8 mouse cellular contexts compared by ENCODE assay signal in genomic region chrX:10577356-10577755, GRCm38 (mm10).
DNase-seq lines count a peak whose midpoint lies in the region; ATAC-seq and TF ChIP-seq lines count a peak whose summit lies in the region.

No protein-coding gene starts in this region.

- H3K4me1 ChIP-seq in heart, postnatal 0 days (ENCODE audit: control insufficient read depth, insufficient read depth) = peaks cover 8% of the 10 kb centered on the region; the same call in 1 of the 2 replicates
- no peaks in the 10 kb centered on the region for H3K4me1 ChIP-seq in thymus, adult 2 months (replicated peaks; ENCODE audit: control insufficient read depth, insufficient read depth, low read length)

- H3K9me3 ChIP-seq in heart, postnatal 0 days (replicated peaks; ENCODE audit: control insufficient read depth, low read length) = no peaks in the 10 kb centered on the region

- intact Hi-C loops in left cerebral cortex, postnatal 4 days (cut with DNase I) = no loop called here

- WGBS in heart, postnatal 0 days = 16% methylated on average over 1 of the region's 1 CpGs
- 16% methylated on average over 1 of the region's 1 CpGs for WGBS in thymus, adult 2 months

- no peak overlapping the region for H3K4me3 ChIP-seq in heart, postnatal 0 days (ENCODE audit: low read depth, low read length)
- no peak overlapping the region for H3K4me3 ChIP-seq in thymus, adult 2 months (ENCODE audit: control insufficient read depth, insufficient read depth, low read length)

- peak; percentile 66 for TF ChIP-seq CTCF in heart, postnatal 0 days (IDR thresholded peaks at IDR 0.05; ENCODE audit: low read depth)
- no peak for TF ChIP-seq CTCF in thymus, adult 2 months (IDR thresholded peaks at IDR 0.05; ENCODE audit: borderline replicate concordance, control insufficient read depth, extremely low read depth, insufficient read depth, low read length, poor library complexity)

- no peak overlapping the region for H3K27ac ChIP-seq in heart, postnatal 0 days (ENCODE audit: low read depth)
- no peak overlapping the region for H3K27ac ChIP-seq in thymus, adult 2 months (ENCODE audit: control insufficient read depth, insufficient read depth, low read length)

- DNase-seq in heart, postnatal 0 days (ENCODE audit: low spot score) = peak; percentile 14
- DNase-seq in heart, adult 11 months = no peak
- peak; percentile 3 for DNase-seq in thymus, adult 2 months
- no peak for DNase-seq in thymus, adult 18-20 months
- DNase-seq in embryo, embryonic 11 days = peak; percentile 36
- peak; percentile 59 for DNase-seq in retina, postnatal 1 day
- no peak for DNase-seq in spleen, adult 12 weeks (ENCODE audit: low spot score)
- no peak for DNase-seq in left cerebral cortex, postnatal 4 days

- TF ChIP-seq EP300 in heart, postnatal 0 days (IDR thresholded peaks at IDR 0.05; ENCODE audit: low read depth) = no peak

- no peaks in the 10 kb centered on the region for H3K36me3 ChIP-seq in heart, postnatal 0 days (replicated peaks; ENCODE audit: control insufficient read depth, insufficient read depth, low read length)
- H3K36me3 ChIP-seq in thymus, adult 2 months (ENCODE audit: control insufficient read depth, insufficient read depth, low read length) = no peaks in the 10 kb centered on the region

- no peak for ATAC-seq in heart, postnatal 0 days (ENCODE audit: insufficient read depth, low read depth)

- no peak for TF ChIP-seq POLR2A in thymus, adult 2 months (IDR thresholded peaks at IDR 0.05; ENCODE audit: control insufficient read depth, extremely low read depth, insufficient read depth, low read length, poor library complexity)

- H3K27me3 ChIP-seq in heart, postnatal 0 days (ENCODE audit: control insufficient read depth, insufficient read depth, low read length) = no peaks in the 10 kb centered on the region
- no peaks in the 10 kb centered on the region for H3K27me3 ChIP-seq in thymus, adult 2 months (ENCODE audit: control insufficient read depth, insufficient read depth, low read length)

- no peak overlapping the region for H3K9ac ChIP-seq in heart, postnatal 0 days (replicated peaks; ENCODE audit: low read depth, low read length)

- no peak overlapping the region for H3K4me2 ChIP-seq in heart, postnatal 0 days (ENCODE audit: low read depth, low read length)

Comparison
In these comparisons a context has a peak if more than half of its experiments do, and no peak if none do; other contexts are left out.
1. DNase-seq: peak in heart, postnatal 0 days (single experiment), thymus, adult 2 months (single experiment), embryo, embryonic 11 days (single experiment) and retina, postnatal 1 day (single experiment); none in heart, adult 11 months (single experiment), thymus, adult 18-20 months (0 of 2), spleen, adult 12 weeks (single experiment) and left cerebral cortex, postnatal 4 days (single experiment).